Mouse (Mus musculus) thymus, postnatal 4 days (tissue): ENCODE data around the gene Slain2.

Experiments
- DNase-seq: peaks from one replicate; pipeline ENCODE4 v3.0.0; 2021

Gene Slain2

DNA sequence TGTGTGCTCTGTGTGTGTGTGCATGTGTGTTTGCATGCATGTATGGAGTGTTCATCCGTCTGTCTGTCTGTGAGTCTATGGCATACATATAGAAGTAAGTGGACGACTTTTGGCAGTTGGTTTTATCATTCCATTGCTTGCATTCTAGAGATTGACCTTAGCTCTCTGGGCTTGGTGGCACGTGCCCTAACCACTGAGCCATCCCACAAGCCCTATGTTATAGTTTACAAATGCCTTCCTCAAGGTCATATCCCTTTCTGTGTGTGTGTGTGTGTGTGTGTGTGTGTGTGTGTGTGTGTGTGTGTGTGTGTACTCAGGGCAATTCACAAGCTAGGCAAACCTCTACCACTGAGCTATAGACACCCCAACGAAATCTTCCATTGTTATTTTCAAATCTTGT is 12.2 kb upstream of the Slain2 start:
- no peak for DNase-seq

DNA sequence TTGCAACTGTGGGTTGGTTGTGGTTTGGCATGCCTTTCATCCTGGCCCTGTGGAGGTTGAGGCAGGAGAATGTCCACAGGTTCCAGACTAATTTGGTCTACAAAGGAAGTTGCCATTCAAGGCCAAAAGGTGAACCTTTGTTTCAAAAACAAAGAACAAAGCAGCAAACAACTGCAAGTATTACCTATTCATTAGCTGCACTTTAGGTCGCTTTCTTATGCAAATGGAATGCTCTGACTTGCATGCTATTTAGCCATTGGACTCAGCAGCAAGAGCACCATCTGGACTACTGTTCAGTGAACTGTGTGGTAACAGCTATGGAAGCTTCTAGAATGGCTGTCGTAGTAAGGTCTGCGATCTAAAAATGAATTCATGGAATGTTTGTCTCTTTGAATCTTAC is 11.8 kb upstream of the Slain2 start:
- no peak for DNase-seq

DNA sequence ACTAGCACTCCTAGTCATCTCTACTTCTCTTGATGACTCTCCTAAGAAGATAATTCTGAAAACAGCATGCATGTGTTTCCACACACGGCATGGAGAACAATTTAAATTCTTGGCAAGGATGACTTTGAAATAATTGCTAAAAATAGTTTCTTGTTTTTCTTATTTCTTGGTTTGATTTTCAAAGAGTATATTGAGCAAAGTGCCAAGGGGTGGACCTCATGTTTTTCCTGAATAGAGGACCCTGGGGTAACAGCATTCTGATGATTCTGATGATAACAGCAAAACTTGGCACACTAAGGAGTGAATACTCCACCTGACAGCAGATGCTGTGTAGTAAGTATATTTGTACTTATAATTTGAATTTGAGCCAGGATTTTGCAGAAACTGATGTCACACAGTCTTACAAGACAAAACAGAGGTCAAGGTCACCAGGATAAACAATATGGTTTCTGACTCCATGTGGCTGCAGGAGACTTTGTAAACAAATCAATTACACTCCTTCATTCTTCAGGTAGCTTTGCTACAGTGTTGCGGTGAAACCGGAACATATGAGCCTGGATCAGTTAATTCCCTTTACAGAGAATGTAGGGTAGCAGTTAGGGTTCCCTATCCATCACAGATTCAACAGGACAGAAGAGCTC is 11.1 kb upstream of the Slain2 start:
- no peak for DNase-seq

DNA sequence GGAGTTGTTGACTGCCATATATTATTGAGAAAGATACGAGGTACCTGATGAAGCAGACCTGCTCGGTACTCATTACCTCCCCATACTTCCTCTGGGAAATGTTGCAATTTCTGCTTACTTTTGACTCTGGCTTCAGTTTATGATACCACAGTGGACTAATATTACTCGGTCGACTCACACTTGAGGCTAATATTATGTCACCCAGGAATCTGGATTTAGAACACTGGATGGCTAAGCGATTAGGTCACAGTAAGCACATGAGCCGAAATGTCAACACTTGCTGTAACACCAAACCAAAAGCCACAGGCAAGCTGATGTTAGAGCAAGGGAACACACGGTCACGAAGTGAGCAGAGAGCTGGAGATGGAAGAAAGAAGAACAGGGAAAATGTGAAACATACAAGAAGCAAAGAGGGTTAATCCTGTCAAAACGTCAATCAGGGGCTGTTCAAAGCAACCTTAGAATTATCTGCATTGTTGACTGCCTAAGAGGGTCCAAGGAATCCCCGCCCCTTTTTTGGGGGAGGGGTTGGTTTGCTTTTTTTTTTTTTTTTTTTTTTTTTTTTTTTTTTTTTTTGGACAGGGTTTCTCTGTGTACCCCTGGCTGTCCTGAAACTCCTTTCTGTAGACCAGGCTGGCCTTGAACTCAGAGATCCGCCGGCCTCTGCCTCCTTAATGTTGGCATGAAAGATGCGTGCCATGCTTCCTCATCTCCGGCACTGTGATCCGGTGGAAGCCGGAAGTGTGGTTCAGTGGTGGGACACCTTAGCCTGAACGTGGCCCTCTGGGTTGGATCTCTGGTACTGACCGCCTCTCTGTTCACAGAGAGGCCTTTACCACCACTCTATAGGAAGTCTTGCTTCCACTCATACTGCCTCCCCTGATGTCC is 9.0 kb upstream of the Slain2 start:
- no peak for DNase-seq

DNA sequence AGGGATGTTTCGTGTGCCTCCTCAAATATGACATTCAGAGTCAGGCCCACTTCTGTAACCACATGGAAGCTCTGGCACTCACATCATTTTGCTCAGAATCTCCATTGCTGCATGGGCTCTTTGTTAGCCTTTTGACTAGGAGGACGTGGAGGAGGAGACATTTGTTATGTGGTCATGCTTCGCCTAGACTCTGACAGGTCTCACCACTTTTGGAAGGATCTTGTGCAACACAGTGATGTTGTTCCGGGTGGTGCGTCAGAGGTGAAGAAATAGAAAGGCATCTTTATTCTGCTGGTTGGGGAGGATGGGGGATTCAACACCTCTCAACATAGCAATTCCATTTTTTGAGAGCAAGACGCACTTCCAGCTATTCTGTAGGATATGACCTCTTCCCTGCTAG is 6.7 kb upstream of the Slain2 start:
- no peak for DNase-seq

DNA sequence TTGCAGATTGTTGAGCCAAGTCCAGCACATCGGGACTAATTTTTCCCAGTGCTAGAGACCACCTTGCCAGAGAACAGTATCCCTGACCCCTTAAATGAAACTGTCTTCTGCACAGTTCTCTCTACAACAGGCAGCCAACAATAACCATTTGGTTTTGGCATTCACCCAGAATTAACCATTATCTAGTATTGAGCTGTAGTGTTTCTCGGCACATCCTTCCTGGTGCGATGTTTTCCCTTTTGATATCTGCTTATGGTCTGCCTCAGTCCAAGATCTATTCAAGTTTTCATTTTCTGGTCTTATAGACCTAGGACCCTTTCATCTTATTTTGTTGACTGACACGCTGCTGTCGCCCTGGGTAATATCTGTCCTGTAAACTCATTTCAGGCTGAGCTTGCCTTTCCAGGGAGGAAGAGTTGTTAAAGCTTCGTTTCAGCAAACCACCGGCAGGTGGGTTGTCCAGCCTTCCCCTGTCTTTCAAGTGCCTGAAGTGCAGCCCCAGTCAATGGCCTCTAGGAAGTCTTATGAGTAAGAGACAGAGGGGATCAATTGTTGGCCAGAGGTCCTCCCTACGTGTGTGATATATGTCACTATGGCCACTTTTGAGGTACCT is 5.7 kb upstream of the Slain2 start:
- no peak for DNase-seq

DNA sequence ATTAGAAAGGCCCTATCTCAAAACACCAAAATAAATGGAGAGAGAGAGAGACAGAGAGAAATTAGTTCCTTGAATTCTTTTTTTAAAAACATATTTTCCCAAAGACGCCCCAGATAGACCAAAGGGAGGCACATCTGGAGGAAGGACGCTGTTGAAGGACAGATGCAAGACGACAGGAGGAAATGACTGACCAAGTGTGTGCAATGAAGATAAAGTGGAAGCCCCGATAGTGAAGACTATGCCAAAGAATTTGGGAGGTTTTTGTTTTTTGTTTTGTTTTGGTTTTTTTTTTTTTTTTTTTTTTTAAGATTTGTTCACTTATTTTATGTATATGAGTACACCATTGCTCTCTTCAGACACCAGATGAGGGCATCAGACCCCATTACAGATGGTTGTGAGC is 4.7 kb upstream of the Slain2 start:
- DNase-seq = no peak

DNA sequence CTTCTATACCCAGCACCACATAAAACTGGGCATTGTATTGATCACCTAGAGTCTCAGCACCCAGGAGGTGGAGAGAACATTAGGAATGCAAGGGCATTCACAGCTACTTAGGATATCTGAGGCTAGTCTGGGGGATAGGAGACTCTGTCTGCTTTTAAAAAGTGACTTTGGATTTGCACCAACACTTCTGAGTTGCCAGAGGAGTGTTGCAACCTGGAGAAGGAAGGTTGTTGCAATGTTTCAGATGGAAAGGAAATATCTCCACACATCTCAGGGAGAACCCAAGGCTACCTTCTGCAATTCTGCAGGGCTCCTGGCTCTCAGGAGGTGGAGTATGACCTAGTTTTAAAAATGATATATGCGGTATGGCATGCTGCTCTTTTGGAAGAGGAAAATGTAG is 3.7 kb upstream of the Slain2 start:
- no peak for DNase-seq

DNA sequence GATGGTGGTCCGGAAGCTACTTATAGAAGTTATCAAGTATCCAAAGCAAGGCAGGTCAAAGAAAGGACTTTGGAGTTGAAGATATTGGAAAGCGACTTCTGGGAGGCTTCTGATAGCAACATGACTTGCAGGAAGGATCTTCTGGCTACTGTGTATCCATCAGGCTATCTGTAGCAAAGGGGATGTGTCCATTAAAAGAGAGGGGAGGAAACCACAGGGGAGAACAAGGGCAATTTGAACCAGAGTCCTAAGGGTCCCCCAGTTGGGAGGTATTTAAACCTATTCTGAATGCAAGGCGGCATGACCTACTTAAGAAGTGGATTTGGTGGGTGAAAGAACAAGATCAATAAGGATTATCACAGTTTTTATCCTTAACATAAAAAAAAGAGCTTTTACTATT is 2.8 kb upstream of the Slain2 start:
- DNase-seq = no peak

DNA sequence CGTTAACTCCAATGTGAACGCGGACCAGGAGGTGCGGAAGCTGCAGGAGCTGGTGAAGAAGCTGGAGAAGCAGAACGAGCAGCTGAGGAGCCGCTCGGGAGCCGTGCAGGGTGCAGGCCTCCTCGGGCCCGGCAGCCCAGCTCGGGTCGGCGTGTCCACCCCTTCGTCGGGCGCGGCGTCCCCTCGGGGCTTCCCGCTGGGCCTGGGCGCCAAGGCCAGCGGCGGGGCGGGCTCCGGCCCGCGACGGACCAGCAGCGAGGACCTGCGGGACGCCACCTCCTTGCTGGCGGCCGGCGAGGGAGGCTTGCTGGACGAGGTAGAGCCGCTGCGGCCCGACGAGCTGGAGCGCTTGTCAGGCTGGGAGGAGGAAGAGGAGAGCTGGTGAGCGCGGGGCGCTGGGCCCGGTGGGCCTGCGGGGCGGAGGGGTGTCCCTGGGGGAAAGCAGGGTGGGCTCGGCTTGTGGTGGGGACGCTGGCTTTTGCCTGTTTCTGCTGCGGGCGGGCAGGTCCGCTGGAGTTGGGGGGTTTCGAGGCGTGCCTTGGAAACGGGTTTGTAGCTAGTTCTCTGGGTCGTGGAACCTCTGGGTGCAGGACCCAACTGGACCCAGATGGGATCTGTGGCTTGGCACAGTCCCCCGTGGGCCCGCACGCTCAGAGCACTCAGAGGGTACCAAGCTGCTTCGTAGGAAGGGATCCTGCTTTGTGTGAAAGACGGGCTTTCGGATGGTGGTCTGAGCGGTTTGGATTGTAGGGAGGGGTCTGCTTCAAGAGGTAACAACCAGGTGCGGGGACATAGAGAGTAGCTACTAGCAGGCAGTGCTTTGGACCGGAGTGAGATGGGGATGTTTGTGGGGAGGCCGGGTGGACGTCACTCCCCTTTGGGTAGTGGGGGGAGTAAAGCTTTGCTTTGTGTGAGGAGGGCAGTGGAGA is 793 bp downstream of the Slain2 start:
- DNase-seq = peak; percentile 71

DNA sequence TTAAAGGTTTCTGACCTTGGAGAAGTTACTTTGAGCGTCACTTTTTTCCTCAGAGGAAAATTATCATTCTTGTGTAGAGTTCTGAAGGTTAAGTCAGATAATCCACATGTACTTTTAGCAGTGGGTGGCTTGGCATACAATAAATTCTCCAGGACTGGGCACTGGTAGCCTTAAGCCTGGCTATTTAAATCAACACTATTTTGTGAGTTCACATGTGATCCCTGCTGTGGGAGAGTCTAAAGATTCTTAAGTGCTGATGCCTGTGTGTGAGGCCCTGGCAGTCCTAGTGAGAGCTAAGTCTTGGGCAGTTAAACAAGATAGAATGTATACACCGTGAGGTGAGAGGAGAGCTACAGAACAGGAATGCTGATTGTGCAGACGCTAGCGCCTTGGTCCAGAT is 1.9 kb downstream of the Slain2 start:
- DNase-seq = no peak

DNA sequence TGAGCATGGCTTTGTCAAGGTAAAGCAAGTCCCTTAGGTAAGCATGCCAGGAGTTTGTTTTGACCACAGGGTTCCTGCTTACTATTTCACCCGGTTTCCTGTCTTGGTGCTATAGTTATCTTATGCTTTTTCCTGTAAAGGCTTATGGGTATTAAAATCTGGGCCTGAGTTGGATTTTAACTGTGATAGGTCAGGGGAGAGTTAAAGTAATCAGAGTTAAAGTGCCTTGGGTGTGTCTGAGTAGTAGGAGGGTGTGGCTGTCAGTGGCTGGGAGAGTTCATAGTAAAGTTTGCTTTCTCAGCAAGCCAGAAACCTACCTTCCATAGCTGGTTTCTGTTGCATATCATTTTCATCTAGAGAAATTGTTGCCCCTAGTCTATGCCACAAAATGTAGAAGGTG is 2.7 kb downstream of the Slain2 start:
- DNase-seq = no peak

DNA sequence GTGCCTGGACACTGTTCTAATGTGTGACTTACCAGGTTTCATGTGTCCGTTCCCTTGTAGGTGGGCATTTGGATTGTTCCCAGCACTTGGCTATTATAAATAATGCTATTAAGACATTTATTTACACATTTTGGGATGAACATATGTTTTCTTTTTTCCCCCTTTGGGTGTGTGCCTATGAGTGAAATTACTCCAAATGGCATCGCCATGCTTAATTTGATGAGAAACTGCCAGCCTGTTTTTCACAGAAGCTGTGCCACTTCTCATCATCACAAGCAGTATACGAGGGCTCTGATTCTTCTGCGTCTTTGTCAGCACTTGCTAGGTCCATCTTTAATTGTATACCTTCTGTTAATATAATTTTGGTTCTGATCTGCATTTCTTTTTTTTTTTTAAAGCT is 6.3 kb downstream of the Slain2 start:
- DNase-seq = no peak

DNA sequence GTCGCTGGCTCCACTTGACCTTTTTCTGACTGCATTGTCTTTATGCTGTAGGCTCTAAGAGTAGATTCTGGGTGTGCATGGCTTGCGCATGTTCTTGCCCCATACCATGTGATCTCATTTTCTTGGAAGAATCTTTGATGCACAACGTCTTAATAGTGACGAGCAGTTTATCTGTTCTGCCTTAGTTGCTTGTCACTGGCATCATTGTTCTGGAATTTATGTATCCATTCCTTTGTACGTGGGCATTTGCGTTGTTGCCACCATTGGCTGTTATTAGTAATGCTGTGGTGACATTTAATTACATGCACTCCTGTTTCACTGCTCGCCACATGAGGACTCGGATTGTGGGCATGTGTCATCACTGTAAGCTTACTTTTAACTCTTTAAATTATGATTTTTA is 7.1 kb downstream of the Slain2 start:
- DNase-seq = no peak

DNA sequence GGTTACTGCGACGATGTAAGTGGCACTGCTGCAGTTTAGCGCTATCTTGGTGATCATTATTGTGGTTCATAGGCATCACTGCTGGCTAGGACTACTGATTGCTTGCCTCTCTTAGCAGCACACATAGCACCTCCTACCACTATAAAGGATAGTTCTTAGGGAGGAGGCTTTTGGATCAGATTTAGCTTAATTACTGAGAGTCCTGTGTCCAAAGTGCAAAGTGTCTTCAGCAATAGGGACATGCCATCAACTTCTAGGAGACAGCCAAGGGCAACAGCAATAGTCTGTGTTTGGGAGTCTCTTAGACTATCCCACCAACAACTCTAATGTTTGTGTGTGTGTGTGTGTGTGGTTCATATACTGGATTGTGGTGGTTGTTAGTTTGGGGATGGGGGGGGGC is 8.7 kb downstream of the Slain2 start:
- no peak for DNase-seq

DNA sequence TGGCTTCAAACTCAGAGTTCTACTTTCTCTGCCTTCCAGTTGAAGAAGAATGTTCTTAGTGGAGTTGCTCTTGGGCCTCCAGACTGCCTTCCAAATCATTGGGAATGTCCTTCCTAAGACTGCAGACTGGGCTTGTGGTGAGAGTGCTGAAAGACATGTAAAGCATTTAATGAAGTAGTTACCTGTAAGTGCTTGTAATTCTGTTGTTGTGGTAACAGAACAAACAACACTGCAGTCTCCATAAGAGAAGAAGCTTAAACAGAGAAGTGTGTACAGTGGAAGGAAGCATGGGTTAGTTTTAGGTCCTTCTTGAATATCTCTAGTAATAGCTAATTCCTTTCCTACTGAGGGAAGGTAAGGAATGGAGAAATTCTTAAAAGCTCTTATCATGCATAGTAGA is 13.0 kb downstream of the Slain2 start:
- no peak for DNase-seq

DNA sequence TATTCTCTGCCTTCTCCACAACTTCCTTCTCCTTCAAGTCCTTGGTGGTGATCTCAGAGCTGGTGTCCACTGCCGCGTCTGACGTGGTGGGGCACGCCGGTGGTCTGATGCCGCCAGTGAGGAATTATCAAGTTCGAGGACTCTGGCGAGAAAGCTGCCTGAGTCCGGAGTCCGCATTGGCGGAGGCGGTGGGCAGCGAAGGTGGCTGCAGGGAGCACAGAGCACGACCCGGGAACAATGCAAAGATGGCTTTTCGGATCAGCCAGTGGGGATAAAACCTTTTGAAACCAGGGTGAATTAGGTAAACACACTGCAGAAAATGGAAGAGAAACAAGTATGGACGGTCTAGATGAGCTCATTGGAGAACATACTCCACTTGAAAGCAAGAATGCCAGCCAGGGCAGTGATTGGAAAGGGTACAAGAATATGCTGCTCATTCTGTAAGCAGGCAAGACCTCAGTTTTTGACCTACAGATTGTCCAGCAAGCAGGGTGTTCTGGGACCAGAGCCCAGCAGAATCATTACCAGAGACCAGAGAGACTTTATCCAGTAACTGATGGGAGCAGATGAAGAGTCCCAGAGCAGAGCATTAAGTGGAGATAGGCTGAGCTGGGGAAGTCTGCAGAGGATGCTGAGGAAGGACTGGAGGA is 19.0 kb downstream of the Slain2 start:
- no peak for DNase-seq

DNA sequence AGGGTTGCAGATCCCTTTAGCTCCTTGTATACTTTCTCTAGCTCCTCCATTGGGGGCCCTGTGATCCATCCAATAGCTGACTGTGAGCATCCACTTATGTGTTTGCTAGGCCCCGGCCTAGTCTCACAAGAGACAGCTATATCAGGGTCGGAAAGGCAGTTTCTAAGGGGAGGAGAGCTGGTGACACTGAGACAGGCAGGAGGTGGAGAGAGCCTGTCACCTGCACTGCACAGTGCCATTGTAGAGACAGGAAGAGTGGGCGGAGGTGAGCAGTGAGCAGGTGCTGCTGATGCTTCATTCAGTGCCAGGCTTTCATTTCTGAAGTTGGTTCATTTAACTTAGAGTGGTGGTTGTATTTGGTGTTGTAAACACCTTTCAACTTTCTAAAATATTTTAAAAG is 24.3 kb downstream of the Slain2 start:
- peak; percentile 54 for DNase-seq

DNA sequence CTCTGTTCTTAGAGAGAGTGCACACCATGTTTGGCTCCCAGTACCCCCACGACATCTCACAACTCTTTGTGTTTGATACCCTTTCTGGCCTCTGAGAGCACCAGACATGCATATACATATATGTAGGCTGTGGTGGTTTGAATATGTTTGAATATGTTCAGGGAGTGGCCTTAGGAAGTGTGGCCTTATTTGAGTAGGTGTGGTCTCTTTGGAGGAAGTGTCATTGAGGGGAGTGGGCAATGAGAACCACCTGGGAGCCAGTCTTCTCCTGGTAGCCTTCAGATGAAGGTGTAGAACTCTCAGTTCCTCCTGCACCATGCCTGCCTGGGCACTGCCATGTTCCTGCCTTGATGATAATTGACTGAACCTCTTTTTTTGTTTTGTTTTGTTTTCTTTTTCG is 25.2 kb downstream of the Slain2 start:
- DNase-seq = no peak

DNA sequence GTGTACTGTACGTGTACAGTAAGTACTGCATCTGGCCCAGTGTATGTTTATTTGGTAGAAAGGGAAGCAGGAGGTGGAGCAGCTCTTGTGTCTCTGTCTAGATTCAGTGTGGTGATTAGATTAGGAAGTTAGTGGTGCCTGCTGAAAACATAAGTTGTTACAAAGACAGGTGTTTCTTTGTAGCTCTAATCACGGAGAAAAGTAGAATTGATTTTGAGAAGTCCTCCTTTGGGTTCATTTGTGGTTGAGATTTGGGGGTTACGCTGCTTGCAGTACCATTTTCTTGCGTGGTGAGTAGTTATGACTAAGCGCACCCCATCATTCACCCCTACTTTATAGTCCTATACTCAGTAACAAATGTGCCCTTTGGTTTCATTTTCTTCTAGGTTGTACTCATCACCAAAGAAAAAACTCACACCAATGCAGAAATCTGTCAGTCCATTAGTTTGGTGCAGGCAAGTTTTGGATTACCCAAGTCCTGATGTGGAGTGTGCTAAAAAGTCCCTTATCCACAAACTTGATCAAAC is 26.9 kb downstream of the Slain2 start:
- DNase-seq = no peak

DNA sequence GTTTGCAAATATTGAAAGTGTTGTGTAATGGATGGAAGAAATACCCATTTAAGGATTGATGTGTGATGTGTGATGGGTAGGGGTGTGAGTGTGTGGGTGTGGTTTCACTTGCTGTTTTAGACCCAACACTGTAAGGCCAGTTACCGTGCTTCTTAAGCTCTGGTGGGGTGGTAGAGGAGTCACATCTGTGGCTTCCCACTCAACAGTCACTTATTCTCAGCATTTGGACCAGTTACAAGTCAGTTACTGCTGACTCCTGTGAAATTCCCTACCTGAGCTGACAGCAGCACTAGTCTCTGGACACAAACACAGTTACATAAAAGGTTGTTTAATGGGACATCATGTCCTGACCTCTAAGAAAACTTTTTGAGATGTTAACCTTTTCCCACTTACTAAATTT is 34.0 kb downstream of the Slain2 start:
- DNase-seq = no peak

DNA sequence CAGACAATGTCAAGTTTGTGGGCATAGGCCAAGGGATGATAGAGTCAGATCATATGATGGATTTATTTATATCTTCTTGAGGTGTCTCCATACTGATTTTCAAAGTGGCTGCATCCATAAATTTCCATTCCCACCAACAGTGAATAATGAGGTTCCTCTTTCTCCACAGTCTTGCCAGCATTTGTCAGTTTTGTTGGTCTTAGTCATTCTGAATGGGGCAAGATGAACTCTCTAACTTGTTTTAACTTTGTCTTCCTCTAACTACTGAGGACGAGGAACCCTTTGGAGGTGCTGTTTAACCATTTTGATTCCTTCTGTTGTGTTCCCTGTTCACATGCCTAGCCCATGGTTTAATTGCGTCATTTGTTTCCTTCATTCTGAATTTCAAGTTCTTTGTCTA is 36.1 kb downstream of the Slain2 start:
- no peak for DNase-seq
